Mouse (Mus musculus): Measurements from ENCODE around the gene Scmh1.

The Scmh1 gene

GRCm38 (mm10) chr4:120538664-120539063 lies 133.6 kb downstream of the Scmh1 start:
- no peak for DNase-seq (ENCODE audit: extremely low spot score, low read depth, low spot score)

DNA sequence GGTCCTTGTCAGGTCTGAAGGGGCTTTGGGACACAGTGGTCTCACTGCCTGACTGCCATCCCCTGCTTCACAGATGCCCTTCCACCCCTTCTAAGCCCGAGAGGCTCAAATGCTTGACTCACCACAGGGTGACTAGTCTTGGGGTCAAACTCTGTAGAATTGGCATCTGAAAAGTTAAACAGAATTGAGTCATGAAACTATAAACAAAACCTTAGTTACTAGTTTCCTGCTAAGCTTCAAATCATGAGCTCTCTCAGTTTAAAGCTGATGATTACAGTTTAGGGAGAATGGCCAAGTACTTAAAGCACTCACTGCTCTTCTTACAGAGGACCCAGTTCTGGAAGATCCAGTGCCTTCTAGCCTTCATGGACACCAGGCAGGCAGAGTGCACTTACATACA lies 139.8 kb downstream of the Scmh1 start:
- DNase-seq (ENCODE audit: extremely low spot score, low read depth, low spot score) = no peak

DNA sequence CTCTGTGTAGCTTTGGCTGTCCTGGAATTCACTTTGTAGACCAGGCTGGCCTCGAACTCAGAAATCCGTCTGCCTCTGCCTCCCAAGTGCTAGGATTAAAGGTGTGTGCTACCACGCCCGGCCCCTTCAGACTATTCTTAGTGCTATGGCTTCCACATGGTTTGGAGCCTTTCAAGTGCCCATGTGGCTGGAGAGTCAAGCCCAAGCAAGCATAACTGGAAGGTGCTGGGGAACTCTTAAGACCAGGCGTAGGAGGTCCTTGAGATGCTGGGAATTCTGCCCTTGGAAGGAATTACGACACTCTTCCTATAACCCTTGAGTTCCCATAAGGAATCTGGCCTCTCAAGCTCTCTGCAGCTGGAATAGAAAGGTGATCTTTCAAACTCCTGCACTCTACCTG lies 151.5 kb downstream of the Scmh1 start:
- no peak for DNase-seq (ENCODE audit: extremely low spot score, low read depth, low spot score)

DNA sequence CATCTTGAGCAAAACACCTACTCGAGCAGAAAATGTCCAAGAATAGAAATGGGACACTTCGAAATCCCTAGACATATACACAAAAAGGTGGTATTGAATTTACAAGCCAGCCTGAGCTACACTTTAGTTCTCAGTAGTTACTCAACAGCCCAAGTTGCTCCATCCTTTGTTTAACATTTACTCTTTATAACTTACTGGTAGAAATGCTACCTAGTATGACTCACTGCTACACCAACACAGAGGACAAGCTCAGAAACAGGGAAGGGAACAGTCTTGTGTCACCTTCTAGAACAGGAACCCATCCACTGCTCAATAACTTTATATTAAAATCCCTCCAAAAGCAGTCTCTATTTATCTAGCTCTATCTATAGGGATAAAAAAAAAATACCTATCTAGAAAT lies 160.6 kb downstream of the Scmh1 start:
- no peak for DNase-seq (ENCODE audit: extremely low spot score, low read depth, low spot score)

GRCm38 (mm10) chr4:120568005-120568404 lies 162.9 kb downstream of the Scmh1 start:
- no peak for DNase-seq (ENCODE audit: extremely low spot score, low read depth, low spot score)

DNA sequence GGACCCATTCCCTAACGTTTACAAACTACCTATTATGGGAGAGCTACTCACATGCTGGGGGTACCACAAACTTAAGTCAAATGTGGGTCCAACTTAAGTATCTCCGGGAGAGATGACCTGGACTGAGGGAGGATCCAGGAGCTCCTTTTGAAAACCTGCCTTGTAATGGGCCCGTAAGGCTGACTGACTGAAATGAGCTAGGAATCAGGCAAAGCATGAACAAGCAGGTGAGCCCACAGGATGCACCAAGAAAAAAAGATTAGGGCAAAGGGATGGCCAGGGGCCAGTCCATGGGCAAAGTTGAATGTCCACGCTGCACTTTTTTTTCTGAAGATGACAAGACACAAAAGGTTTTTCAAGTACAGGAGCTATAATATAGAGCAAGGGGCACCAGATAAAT lies 163.9 kb downstream of the Scmh1 start:
- no peak for DNase-seq (ENCODE audit: extremely low spot score, low read depth, low spot score)

DNA sequence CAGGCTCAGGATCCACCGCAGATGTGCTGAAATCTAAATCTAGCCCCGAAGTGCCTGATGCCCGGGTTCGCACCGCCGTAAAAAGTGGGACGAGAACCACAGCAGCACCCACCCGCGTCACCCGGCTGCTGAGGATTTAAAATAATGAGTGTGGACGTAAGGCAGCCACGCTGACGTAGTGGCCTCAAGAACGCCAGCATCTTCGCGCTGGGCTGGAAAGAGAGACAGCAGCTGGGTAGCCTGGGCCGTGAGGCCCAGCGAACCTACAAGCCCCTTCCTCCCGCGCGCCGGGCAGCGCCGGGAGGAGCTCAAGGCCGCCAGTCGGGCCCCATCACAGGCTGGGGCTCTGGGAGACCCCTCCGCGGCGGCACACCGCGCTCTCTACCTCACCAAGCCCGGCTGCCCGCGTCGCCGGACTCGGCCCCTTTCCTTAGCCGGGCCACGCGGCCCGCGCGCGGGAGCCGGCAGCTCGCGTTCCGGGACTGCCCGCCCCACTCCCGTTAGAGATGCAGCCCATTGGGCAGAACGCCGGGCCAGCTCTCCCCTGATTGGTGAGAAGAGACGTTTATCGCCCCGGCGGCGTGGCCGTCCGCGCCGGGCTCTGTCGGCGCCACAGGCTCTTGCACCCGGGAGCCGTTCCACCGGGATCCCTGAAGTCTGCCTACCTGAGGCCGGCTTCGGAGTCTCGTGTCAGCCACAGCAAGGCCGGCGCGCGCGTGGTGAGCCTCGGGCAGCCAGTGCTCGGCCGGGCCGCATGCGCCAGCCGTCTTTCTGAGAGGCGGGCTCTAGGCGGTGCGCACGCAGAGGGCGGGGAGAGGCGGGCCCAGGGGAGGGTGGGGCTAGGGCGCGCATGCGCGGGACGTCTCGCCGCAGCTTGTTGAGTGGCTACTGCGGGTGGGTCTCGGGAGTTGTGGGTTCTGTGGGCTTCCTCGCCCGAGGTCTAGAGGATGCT lies 164.7 kb downstream of the Scmh1 start, which contains the start of gene Ctps:
Gene Ctps (minus strand): TSS at position 791 of the 952 bp plus-strand sequence.
- DNase-seq (ENCODE audit: extremely low spot score, low read depth, low spot score) = peak; percentile 70

- DNase-seq (ENCODE audit: extremely low spot score, low read depth, low spot score) = peak; percentile 22
Observed at GRCm38 (mm10) chr4:120570438-120571069, 165.5 kb downstream of the Scmh1 start.

DNA sequence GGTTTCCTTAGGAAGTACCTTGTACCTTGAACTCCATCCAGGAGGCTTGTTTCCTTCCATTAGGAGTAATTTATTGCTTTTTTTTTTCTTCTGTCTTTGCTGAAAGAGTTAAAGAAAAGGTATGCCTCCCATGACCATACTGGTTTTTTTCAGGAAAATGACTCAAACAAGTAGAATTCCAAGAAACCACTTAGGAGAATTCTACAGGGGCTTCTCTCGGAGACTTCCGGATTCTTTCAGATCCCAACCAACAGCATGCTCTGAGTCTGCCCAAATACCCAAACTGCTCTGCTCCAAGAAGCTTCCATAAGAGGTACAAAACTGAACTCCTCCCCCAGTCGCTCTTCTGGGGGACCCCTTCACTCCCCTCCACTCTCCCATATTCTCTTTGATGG lies 166.0 kb downstream of the Scmh1 start:
- DNase-seq (ENCODE audit: extremely low spot score, low read depth, low spot score) = no peak

DNA sequence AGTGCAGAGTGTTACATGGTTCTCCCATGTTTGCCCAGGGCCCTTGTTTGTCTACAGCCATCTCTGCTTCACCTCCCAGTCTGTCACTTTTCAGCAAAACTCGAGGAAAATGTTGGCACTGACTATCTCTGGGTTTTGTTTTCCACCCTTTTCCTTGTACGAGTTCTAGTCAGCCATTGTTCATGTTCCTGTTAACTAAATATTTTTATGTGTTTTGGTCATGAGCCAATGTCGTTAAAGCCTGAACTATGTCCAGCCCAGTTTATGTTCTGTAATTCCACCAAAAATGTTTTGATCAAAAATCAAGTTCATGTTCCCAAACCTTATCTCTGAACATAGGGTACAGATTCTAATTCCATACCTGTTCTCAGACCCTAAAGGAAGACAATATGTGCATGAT lies 166.6 kb downstream of the Scmh1 start:
- no peak for DNase-seq (ENCODE audit: extremely low spot score, low read depth, low spot score)

Data from hindlimb bud, embryonic 11.5 days (tissue).